Mouse (Mus musculus) G1E (cell line): ENCODE measurements at regions not wholly inside any gene's neighbourhood (a gene's known extent, or its start where the extent isn't known, plus 50 kb on each side); places are given as distances from the start of the nearest gene placed in this dataset.
"Not testable (repeated sequence)": the region's sequence is repeated elsewhere in the genome, so short reads cannot be mapped to it uniquely, and the experiment has no call there.

ENCODE experiments used
- ATAC-seq: 2 replicates; pipeline ENCODE4 v1.8.0; 2016; ENCODE audit warnings: mild to moderate bottlenecking; ENCODE audit not compliant: insufficient number of reproducible peaks, poor library complexity, low FRiP score, severe bottlenecking; ENCODE audit errors: extremely low read depth
- DNase-seq: peaks from one replicate; pipeline ENCODE4 v3.0.0; 2012; ENCODE audit warnings: low spot score
- H3K27me3 ChIP-seq: 2 replicates; pipeline ENCODE4 v1.6.1; 2012; ENCODE audit warnings: mild to moderate bottlenecking, low read length, inconsistent platforms; ENCODE audit not compliant: insufficient read depth
- H3K36me3 ChIP-seq: replicated peaks from 2 replicates; pipeline ENCODE3; 2012; ENCODE audit warnings: mild to moderate bottlenecking, inconsistent platforms
- H3K4me1 ChIP-seq: 2 replicates; pipeline ENCODE4 v1.6.1; 2012; ENCODE audit warnings: low read depth, low read length, inconsistent platforms, mixed read lengths; ENCODE audit not compliant: insufficient read depth
- H3K4me3 ChIP-seq: 2 replicates; pipeline ENCODE4 v1.5.1; 2012; ENCODE audit warnings: low read depth, mild to moderate bottlenecking, inconsistent platforms, low read length, moderate library complexity, mixed read lengths
- H3K9me3 ChIP-seq: replicated peaks from 2 replicates; pipeline ENCODE4 v1.6.1; 2012; ENCODE audit warnings: inconsistent platforms
- CTCF ChIP-seq: IDR thresholded peaks from 2 replicates; pipeline ENCODE4 v1.5.1; 2012; ENCODE audit warnings: low read depth, low read length, inconsistent platforms, mixed read lengths
- GATA1 ChIP-seq: IDR thresholded peaks from 2 replicates; pipeline ENCODE4 v1.6.1; 2012; ENCODE audit warnings: borderline replicate concordance, low read length, inconsistent platforms, mixed read lengths
- GATA2 ChIP-seq: IDR thresholded peaks from 2 replicates; pipeline ENCODE4 v1.6.1; 2012; ENCODE audit warnings: low read depth, low read length, inconsistent platforms, borderline replicate concordance
- POLR2AphosphoS5 ChIP-seq: IDR thresholded peaks from 2 replicates; pipeline ENCODE4 v1.6.1; 2012; ENCODE audit warnings: low read depth, low read length, inconsistent platforms; ENCODE audit not compliant: insufficient replicate concordance
- TAL1 ChIP-seq: conservative IDR thresholded peaks from 2 replicates; pipeline ENCODE4 v1.6.1; 2012; ENCODE audit warnings: low read depth, low read length, inconsistent platforms, mixed read lengths

- H3K4me3 ChIP-seq, result no peak overlapping the region
- H3K36me3 ChIP-seq, result no peaks in the 10 kb centered on the region
- no peak for TF ChIP-seq CTCF
- no peak for TF ChIP-seq TAL1
- TF ChIP-seq GATA1, result no peak
- TF ChIP-seq POLR2AphosphoS5, result no peak
- TF ChIP-seq GATA2, result no peak
- no peak for ATAC-seq
- no peak for DNase-seq
- no peaks in the 10 kb centered on the region for H3K27me3 ChIP-seq
- no peaks in the 10 kb centered on the region for H3K4me1 ChIP-seq
- H3K9me3 ChIP-seq, result no peaks in the 10 kb centered on the region
Measured at GRCm38 (mm10) chr3:16533643-16534042, 527.4 kb upstream of the Gm5150 start.

- H3K9me3 ChIP-seq, H3K36me3 ChIP-seq, DNase-seq, H3K27me3 ChIP-seq, H3K4me1 ChIP-seq, ATAC-seq, H3K4me3 ChIP-seq: not testable (repeated sequence)
Measured at GRCm38 (mm10) chr3:16527511-16527910, 521.3 kb upstream of the Gm5150 start.

GRCm38 (mm10) chr3:16488431-16488830, 482.2 kb upstream of the Gm5150 start:
- not testable (repeated sequence) for H3K4me1 ChIP-seq, H3K36me3 ChIP-seq, H3K9me3 ChIP-seq, H3K27me3 ChIP-seq, DNase-seq, H3K4me3 ChIP-seq, ATAC-seq

GRCm38 (mm10) chr3:16482750-16483149, 476.5 kb upstream of the Gm5150 start:
- no peaks in the 10 kb centered on the region for H3K9me3 ChIP-seq
- no peaks in the 10 kb centered on the region for H3K36me3 ChIP-seq
- H3K4me3 ChIP-seq, result no peak overlapping the region
- no peaks in the 10 kb centered on the region for H3K4me1 ChIP-seq
- no peak for ATAC-seq
- TF ChIP-seq TAL1, result no peak
- no peak for TF ChIP-seq GATA1
- TF ChIP-seq GATA2, result no peak
- TF ChIP-seq POLR2AphosphoS5, result no peak
- no peak for TF ChIP-seq CTCF
- DNase-seq, result no peak
- no peaks in the 10 kb centered on the region for H3K27me3 ChIP-seq

- TF ChIP-seq CTCF, result no peak
- no peak for TF ChIP-seq POLR2AphosphoS5
- no peak for TF ChIP-seq GATA2
- no peak for TF ChIP-seq TAL1
- TF ChIP-seq GATA1, result no peak
- H3K4me3 ChIP-seq, result no peak overlapping the region
Measured at GRCm38 (mm10) chr3:16471360-16471759, 465.1 kb upstream of the Gm5150 start.

GRCm38 (mm10) chr3:16466388-16466787, 460.2 kb upstream of the Gm5150 start:
- ATAC-seq (no peak), DNase-seq (no peak)
- TF ChIP-seq POLR2AphosphoS5 (no peak), CTCF (peak; percentile 55)
- Histone ChIP-seq H3K4me1 (no peaks in the 10 kb centered on the region), H3K36me3 (no peaks in the 10 kb centered on the region), H3K9me3 (no peaks in the 10 kb centered on the region), H3K4me3 (no peak overlapping the region), H3K27me3 (no peaks in the 10 kb centered on the region)

More at GRCm38 (mm10) chr3:16471360-16471759, 465.1 kb upstream of the Gm5150 start:
- Histone ChIP-seq H3K4me1 (no peaks in the 10 kb centered on the region), H3K36me3 (no peaks in the 10 kb centered on the region), H3K9me3 (no peaks in the 10 kb centered on the region), H3K27me3 (no peaks in the 10 kb centered on the region)
- ATAC-seq (no peak), DNase-seq (no peak)

- ATAC-seq (no peak), DNase-seq (no peak)
- no peaks in the 10 kb centered on the region for H3K36me3 ChIP-seq
- H3K4me3 ChIP-seq, result no peak overlapping the region
- H3K9me3 ChIP-seq, result no peaks in the 10 kb centered on the region
- no peaks in the 10 kb centered on the region for H3K4me1 ChIP-seq
- no peaks in the 10 kb centered on the region for H3K27me3 ChIP-seq
- TF ChIP-seq CTCF, result no peak
- no peak for TF ChIP-seq POLR2AphosphoS5
- TF ChIP-seq GATA1, result no peak
- TF ChIP-seq GATA2, result no peak
- TF ChIP-seq TAL1, result no peak
Measured at GRCm38 (mm10) chr3:16465357-16465756, 459.1 kb upstream of the Gm5150 start.

- DNase-seq (no peak), ATAC-seq (no peak)
- H3K27me3 ChIP-seq, result no peaks in the 10 kb centered on the region
- no peaks in the 10 kb centered on the region for H3K4me1 ChIP-seq
- no peak for TF ChIP-seq GATA1
- no peak for TF ChIP-seq CTCF
- no peak for TF ChIP-seq GATA2
- no peak for TF ChIP-seq TAL1
- TF ChIP-seq POLR2AphosphoS5, result no peak
- H3K4me3 ChIP-seq, result no peak overlapping the region
- no peaks in the 10 kb centered on the region for H3K36me3 ChIP-seq
- no peaks in the 10 kb centered on the region for H3K9me3 ChIP-seq
Measured at GRCm38 (mm10) chr3:16464301-16464700, 458.1 kb upstream of the Gm5150 start.
